Mouse (Mus musculus) embryonic fibroblast, embryonic 13.5 days (primary cell): ENCODE data around the gene Shroom3.

Experiments
- CTCF ChIP-seq: IDR thresholded peaks from 2 replicates; pipeline ENCODE4 v1.5.1; 2011; ENCODE audit warnings: mild to moderate bottlenecking, control low read depth, low read length, moderate library complexity, borderline replicate concordance; ENCODE audit not compliant: insufficient read depth
- POLR2A ChIP-seq: IDR thresholded peaks from 2 replicates; pipeline ENCODE4 v1.6.1; 2011; ENCODE audit warnings: low read depth, mild to moderate bottlenecking, control low read depth, low read length, moderate library complexity

- TF ChIP-seq POLR2A (no peak), CTCF (no peak)
Measured at GRCm38 (mm10) chr5:92837311-92837710, 154.1 kb downstream of the Shroom3 start.
